ENCODE assay signal across 8 mouse cellular contexts in the genomic region with DNA sequence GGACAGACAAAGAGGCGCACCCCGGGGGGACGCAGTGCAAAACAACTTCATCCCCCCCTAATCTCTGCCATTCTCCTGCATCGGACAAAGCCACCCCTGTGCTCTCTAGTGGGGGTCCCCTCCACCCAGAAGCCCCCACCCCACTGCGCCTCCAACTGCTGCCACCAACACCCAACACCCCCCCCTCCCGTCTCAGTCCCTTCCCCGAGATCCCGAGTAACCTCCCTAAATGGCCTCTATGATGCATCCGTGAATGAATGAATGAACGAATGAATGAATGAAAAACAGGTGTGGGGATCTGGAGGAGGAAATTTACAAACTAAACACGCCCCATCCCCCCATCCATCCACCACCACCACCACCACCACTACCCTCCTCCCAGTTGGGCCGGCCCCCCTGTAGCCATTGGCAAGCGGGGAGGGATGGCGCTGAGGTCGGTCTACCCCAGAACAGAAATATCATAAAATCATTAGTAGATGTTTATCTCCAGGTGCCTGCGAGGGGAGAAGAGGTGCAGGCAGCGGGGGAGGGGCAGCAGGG. TPM values are rescaled to one million over a fixed set of nuclear protein-coding genes. Genes with fewer than 3 reads are reported as not detected.
DNase-seq lines count a peak whose midpoint lies in the region; ATAC-seq and TF ChIP-seq lines count a peak whose summit lies in the region.

No protein-coding gene starts in this region.

- no peak for TF ChIP-seq POLR2A in limb, embryonic 14.5 days (IDR thresholded peaks at IDR 0.05; ENCODE audit: borderline replicate concordance, extremely low read depth, insufficient read depth, insufficient read length)

- H3K27me3 ChIP-seq in lung, embryonic 14.5 days (ENCODE audit: insufficient read depth, low read length): no peaks in the 10 kb centered on the region
- H3K27me3 ChIP-seq in heart, embryonic 16.5 days (ENCODE audit: control insufficient read depth, insufficient read depth, low read length): no peaks in the 10 kb centered on the region
- H3K27me3 ChIP-seq in limb, embryonic 14.5 days (ENCODE audit: control insufficient read depth, insufficient read depth, low read length): no peaks in the 10 kb centered on the region

- no peak overlapping the region for H3K27ac ChIP-seq in lung, embryonic 14.5 days (ENCODE audit: low read depth)
- H3K27ac ChIP-seq in heart, embryonic 16.5 days (ENCODE audit: low read length): no peak overlapping the region
- no peak overlapping the region for H3K27ac ChIP-seq in limb, embryonic 14.5 days (replicated peaks; ENCODE audit: low read depth, low read length)

- no peaks in the 10 kb centered on the region for H3K9me3 ChIP-seq in lung, embryonic 14.5 days (ENCODE audit: low read depth, low read length)
- 0 out of 2 replicates have a peak, but pooled peaks cover 3% of the 10 kb centered on the region for H3K9me3 ChIP-seq in heart, embryonic 16.5 days (replicated peaks; ENCODE audit: control insufficient read depth, low read length)
- H3K9me3 ChIP-seq in limb, embryonic 14.5 days (ENCODE audit: control insufficient read depth, low read length): no peaks in the 10 kb centered on the region

- H3K4me3 ChIP-seq in lung, embryonic 14.5 days (ENCODE audit: low read depth, low read length): peak overlapping the region; percentile 64
- H3K4me3 ChIP-seq in heart, embryonic 16.5 days (ENCODE audit: low read length): peak overlapping the region; percentile 65
- peak overlapping the region; percentile 73 for H3K4me3 ChIP-seq in limb, embryonic 14.5 days (replicated peaks; ENCODE audit: low read length)

- no peak for DNase-seq in lung, embryonic 14.5 days
- DNase-seq in lung, postnatal 4 days: no peak
- peak; percentile 45 to 56 for DNase-seq in cerebellum, postnatal 14 days
- no peak for DNase-seq in limb, embryonic 14.5 days (ENCODE audit: low spot score)
- DNase-seq in retina, embryonic 14.5 days (ENCODE audit: low spot score): peak; percentile 17

- peak; percentile 3; the same call in 1 of the 2 replicates for ATAC-seq in lung, embryonic 14.5 days (ENCODE audit: insufficient read depth)
- ATAC-seq in heart, embryonic 16.5 days (replicated peaks; ENCODE audit: extremely low read depth, insufficient read depth, low FRiP score): no peak
- ATAC-seq in limb, embryonic 14.5 days (ENCODE audit: low FRiP score, low read depth): no peak
- no peak for ATAC-seq in monocyte, adult 5-6 weeks (replicated peaks; ENCODE audit: insufficient number of reproducible peaks, low FRiP score, low TSS enrichment, poor library complexity, severe bottlenecking)
- ATAC-seq in granulocyte monocyte progenitor cell, adult 5-6 weeks (replicated peaks; ENCODE audit: poor library complexity, severe bottlenecking): no peak

- H3K9ac ChIP-seq in lung, embryonic 14.5 days: peak overlapping the region; percentile 62
- peak overlapping the region; percentile 76 for H3K9ac ChIP-seq in heart, embryonic 16.5 days (ENCODE audit: low read length)
- peak overlapping the region; percentile 75 for H3K9ac ChIP-seq in limb, embryonic 14.5 days (ENCODE audit: low read depth, low read length, severe bottlenecking)

- TF ChIP-seq CTCF in lung, embryonic 14.5 days (IDR thresholded peaks at IDR 0.05; ENCODE audit: low read depth): no peak

- H3K4me2 ChIP-seq in lung, embryonic 14.5 days: peak overlapping the region; percentile 95
- H3K4me2 ChIP-seq in heart, embryonic 16.5 days (ENCODE audit: low read depth, low read length): peak overlapping the region; percentile 73
- peak overlapping the region; percentile 88 for H3K4me2 ChIP-seq in limb, embryonic 14.5 days (replicated peaks; ENCODE audit: low read depth, low read length, severe bottlenecking)

- 2% methylated on average over 17 of the region's 17 CpGs for WGBS in lung, embryonic 14.5 days
- 7% methylated on average over 17 of the region's 17 CpGs for WGBS in heart, embryonic 16.5 days
- WGBS in limb, embryonic 14.5 days: 3% methylated on average over 17 of the region's 17 CpGs

- no peaks in the 10 kb centered on the region for H3K36me3 ChIP-seq in lung, embryonic 14.5 days (ENCODE audit: insufficient read depth)
- H3K36me3 ChIP-seq in heart, embryonic 16.5 days (ENCODE audit: control insufficient read depth, insufficient read depth): no peaks in the 10 kb centered on the region; the same call in 1 of the 2 replicates
- no peaks in the 10 kb centered on the region for H3K36me3 ChIP-seq in limb, embryonic 14.5 days (ENCODE audit: control insufficient read depth, insufficient read depth, low read length)

- H3K4me1 ChIP-seq in lung, embryonic 14.5 days (ENCODE audit: insufficient read depth): no peaks in the 10 kb centered on the region; the same call in 1 of the 2 replicates
- H3K4me1 ChIP-seq in heart, embryonic 16.5 days (ENCODE audit: control insufficient read depth, insufficient read depth, low read length): peaks cover 23% of the 10 kb centered on the region
- H3K4me1 ChIP-seq in limb, embryonic 14.5 days (ENCODE audit: control insufficient read depth, insufficient read depth, low read length): peaks cover 13% of the 10 kb centered on the region; the same call in 1 of the 2 replicates

RNA-seq across cellular contexts. Expression of a gene that starts 0.8 kb away (rescaled TPM):
- 3.7 and 4.9 TPM in 2 replicates for polyA plus RNA-seq in lung, embryonic 14.5 days (2014; fragmentation: Nextera tagmentation; extraction: Ambion mirVana)
- 5.5 and 5.9 TPM in 2 replicates for polyA plus RNA-seq in heart, embryonic 16.5 days (2015; fragmentation: Nextera tagmentation; extraction: Ambion mirVana)
- polyA plus RNA-seq in limb, embryonic 14.5 days (2012; rRNA removed): 10.3 and 13.4 TPM in 2 replicates
- polyA plus RNA-seq in limb, embryonic 14.5 days (2014; fragmentation: Nextera tagmentation; extraction: Ambion mirVana): 10.8 and 11.5 TPM in 2 replicates
- 0.75 to 2.1 TPM (median 0.86 TPM) in 3 replicates for total RNA-seq in monocyte, adult 5-6 weeks (2017)
- 1.2 and 1.3 TPM in 2 replicates for total RNA-seq in granulocyte monocyte progenitor cell, adult 5-6 weeks (2014; fragmentation: Nextera tagmentation)
- 0.30 and 3.0 TPM in 2 replicates for total RNA-seq in granulocyte monocyte progenitor cell, adult 5-6 weeks (2017)

Comparison
In these comparisons a context has a peak if more than half of its experiments do, and no peak if none do; other contexts are left out.
1. DNase-seq: peak in cerebellum, postnatal 14 days (2 of 2) and retina, embryonic 14.5 days (single experiment); none in lung, embryonic 14.5 days (single experiment), lung, postnatal 4 days (0 of 2) and limb, embryonic 14.5 days (single experiment).
2. Peak in every context shown above with its lines, with median percentiles within 50 percentile points of each other: H3K4me2 ChIP-seq, H3K4me3 ChIP-seq and H3K9ac ChIP-seq.